Mouse (Mus musculus) left cerebral cortex, adult 2 months (tissue): ENCODE results near the gene Camsap3. TPM values are rescaled to one million over a fixed set of nuclear protein-coding genes. Genes with fewer than 3 reads are reported as not detected.
"Not testable (repeated sequence)": the region's sequence is repeated elsewhere in the genome, so short reads cannot be mapped to it uniquely, and the experiment has no call there.

Experiments used
- DNase-seq, 2 experiments: peaks; one replicate each; pipeline ENCODE4 v3.0.0; 2021 to 2022; ENCODE audit warnings: low spot score in 2 of 2, mixed read lengths in 1 of 2; ENCODE audit errors: extremely low spot score in 1 of 2
- H3K27ac ChIP-seq: fragments of 200-600 bp; 2 replicates; pipeline ENCODE4 v1.8.1; 2022
- H3K4me3 ChIP-seq: fragments of 200-600 bp; 2 replicates; pipeline ENCODE4 v1.8.1; 2022
- CTCF ChIP-seq: fragments of 200-600 bp; IDR thresholded peaks from 2 replicates; pipeline ENCODE4 v1.8.1; 2022; ENCODE audit warnings: antibody characterized with exemption, mild to moderate bottlenecking, moderate library complexity
- intact Hi-C: fragments of 180-260 bp; cut with DNase I; formaldehyde crosslinking; loops from one replicate; pipeline ENCODE4 v1.15.1; 2025
- total RNA-seq, 2 experiments: library from RNA; stranded (reverse); gene quantifications; 2 replicates each; pipeline ENCODE4 v1.2.3; 2021

Camsap3 gene
- total RNA-seq, 2 experiments from 2014 or later = 33.6 to 35.4 TPM

DNA sequence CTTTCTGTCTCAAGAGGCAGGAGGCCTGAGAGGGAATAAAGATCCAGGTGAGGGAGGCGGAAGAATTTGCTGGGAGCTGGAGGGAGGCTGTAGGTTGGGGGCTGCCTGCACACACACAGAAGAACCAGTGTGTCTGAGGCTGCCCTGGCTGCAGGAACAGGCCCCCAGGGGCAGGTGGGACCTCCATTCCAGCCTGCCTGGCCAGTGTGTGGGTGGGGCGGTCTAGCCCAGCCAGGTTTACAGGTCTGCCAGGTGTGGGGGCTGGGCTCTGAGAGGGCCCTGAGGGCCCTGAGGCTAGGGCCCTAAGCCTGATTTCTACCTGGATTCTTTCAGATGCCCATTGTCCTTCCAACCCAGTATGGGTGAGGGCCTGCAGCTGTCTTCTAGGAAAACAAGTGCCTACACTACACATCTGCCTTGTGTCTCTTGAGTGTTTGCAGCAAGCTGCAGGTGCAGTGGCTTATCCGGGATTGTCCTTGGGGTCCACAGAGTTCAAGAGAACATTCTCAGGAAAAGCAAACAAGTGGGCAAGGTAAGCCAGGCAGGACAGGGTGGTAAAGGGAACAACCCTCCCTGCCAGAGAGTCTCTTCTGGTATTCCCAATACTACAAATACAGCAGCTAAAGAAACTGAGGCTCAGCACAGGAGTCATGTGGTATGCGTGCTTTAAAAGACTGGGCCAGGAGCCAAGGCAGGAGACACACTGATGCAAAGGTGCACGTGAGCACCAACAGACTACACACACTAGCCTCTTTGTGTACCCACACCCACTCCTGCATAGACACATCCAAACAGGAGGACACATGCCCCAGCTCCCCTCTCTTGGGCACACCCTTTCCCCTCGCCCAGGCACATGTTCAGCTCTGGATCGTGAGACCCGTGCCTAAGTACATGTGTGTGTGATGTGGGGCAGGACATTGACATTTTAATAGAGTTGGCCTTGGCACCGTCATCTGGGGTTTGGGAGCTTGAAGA is 7.4 kb upstream of the Camsap3 start:
- no peak for TF ChIP-seq CTCF
- intact Hi-C loops = no loop called here
- H3K27ac ChIP-seq = no peak overlapping the region

DNA sequence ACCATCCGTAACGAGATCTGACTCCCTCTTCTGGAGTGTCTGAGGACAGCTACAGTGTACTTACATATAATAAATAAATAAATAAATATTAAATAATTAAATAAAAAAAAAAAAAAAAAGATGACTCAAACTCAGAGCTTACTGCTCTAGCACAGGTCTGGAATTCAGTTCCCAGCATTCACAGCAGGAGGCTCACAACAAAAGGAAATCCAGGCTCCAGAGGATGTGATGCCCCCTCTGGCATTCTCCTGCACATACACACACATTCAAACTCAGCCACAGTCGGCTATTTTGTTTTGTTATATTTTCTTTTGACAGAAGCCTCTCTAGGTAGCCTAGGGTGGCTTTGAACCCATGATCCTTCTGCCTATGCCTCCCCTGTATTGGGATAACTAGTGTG is 5.1 kb upstream of the Camsap3 start:
- H3K4me3 ChIP-seq, DNase-seq, intact Hi-C loops, H3K27ac ChIP-seq: not testable (repeated sequence)

More for the DNA sequence above, 7.4 kb upstream of the Camsap3 start:
- H3K4me3 ChIP-seq = no peak overlapping the region
- DNase-seq = no peak

DNA sequence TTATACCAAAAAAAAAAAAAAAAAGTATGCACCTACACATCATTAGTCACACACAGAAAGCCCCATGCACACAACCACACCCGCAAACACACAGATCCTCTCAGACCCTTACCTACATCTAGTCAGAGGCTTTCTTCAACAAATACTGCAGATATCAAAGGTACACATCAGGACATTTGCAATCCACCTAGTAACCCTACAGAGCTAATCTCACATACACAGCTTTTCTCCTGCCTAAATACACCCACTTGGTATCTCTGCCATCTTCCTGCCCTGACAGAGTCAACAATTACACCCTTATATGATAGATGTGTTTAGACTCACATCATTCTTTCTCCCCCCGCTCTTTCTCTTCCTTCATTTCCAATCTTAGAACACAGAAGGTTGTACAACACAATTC is 641 bp upstream of the Camsap3 start:
- no peak overlapping the region for H3K4me3 ChIP-seq
- DNase-seq = no peak
- no peak for TF ChIP-seq CTCF
- H3K27ac ChIP-seq = no peak overlapping the region
- intact Hi-C loops = no loop called here

DNA sequence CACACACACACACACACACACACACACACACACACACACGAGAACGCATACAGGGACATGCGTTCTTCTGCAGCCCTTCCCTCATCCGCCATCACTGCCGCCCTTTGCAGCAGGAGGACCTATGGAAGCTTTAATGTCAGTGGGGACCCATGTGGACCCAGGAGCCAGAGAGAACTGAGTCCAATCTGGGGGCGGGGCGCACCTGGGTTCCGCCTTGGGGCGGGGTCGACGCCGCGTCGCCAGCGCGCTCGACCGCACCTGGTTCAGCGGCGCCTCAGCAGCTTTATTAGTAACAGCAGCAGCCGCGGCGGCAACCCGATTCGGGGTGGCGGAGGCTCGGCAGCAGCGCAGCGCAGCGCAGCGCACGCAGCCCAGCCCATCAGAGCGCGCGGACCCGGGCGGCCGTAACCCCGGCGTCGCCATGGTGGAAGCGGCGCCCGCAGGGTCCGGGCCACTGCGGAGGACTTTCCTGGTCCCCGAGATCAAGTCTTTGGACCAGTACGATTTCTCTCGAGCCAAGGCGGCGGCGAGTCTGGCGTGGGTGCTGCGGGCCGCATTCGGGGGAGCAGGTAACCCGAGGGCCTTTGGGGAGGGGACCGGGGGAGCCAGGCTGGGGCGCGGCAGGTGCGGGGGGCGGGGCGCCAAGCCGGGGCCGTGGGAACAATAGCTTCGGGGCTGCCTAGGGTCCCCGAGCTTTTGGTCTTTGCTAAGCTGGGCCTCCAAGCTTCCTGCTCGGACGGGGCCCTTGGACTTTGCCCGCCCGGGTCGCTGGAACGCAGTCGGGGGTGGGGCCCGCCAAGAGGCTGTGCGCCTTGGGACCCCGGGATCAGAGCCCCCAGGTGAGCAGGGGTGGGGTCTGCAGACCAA is 531 bp downstream of the Camsap3 start:
- no peak for TF ChIP-seq CTCF
- Histone ChIP-seq H3K4me3 (peak overlapping the region; percentile 75), H3K27ac (peak overlapping the region; percentile 67)
- intact Hi-C loops = no loop called here
- peak; percentile 78 to 81 for DNase-seq

DNA sequence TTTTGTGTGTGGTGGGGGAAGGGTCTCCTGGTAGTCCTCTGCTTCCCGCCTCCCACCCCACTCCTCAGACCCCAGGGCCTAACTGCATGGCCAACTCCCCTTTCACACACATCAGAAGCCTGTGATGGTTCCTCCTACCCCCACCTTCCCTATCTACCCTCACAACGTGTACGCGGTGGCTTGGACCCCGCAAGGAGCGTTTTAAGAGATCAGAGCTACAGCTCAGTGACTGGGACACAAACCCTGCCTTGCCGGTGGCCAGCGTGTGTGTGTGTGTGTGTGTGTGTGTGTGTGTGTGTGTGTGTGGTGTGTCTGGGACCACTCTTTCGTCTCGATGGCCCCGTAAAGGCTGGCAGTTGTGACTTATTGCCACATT is 1.2 kb downstream of the Camsap3 start:
- Histone ChIP-seq H3K4me3 (peak overlapping the region; percentile 75), H3K27ac (peak overlapping the region; percentile 67)
- intact Hi-C loops = no loop called here
- peak in 1 of 2 experiments; percentile 14 for DNase-seq
- no peak for TF ChIP-seq CTCF

DNA sequence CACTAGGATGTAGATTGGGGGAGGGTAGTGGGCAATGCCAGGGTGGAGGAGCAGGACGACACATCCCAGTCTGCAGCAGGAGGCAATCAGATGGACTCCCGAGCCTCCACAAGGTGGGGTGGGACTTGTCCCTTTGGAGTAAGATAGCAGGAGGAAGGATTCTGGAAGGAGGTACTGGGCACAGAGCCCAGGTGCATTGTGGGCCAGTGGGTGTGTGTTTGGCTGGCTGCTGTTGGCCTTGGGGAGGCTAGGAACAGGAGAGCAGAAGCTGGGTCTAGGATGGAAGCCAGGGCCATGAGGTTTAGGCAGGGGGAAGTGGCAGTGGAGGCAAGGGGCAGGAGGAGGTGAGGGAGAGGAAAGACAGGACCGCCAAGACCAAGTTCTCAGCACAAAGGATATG is 6.4 kb downstream of the Camsap3 start:
- no peak for DNase-seq
- intact Hi-C loops = no loop called here
- TF ChIP-seq CTCF = no peak
- Histone ChIP-seq H3K27ac (no peak overlapping the region), H3K4me3 (no peak overlapping the region)

DNA sequence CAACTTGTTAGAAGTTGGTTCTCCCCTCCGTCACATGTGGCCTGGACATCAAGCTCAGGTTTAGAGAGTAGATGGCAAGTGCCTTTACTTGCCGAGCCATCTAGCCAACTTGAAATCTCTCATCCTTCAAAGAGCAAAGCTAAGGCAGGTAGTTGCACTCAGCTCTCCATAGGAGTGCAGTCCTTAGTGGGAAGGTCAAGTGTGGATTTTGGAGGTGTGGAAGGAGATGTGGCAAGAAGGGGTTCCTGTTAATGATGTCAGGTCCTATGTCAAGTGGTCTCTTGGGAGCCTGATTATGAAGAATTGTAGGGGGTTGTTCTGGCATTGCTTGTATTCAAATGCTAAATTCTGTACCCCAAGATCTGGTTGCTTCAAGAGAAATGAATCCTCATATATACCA is 7.4 kb downstream of the Camsap3 start:
- no peak for DNase-seq

DNA sequence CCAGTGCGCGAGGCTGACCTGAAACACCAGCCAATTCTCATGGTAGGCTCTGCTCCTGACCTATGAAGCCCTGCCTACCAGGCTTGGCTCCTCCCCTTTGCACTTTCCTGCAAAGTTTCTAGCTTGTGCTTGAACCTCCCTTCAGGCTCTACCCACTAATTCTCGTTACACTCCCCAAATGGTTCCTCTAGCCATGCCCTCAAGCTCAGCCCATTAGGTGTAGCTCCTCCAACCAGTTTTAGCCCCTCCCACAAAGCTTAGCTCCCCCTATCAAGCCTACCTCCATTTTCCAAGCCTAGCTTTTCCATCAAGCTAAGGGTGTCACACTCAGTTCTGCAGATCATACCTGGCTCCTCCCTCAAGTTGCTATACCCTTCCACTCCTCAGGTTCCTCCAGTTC is 11.0 kb downstream of the Camsap3 start:
- H3K27ac ChIP-seq = no peak overlapping the region
- no peak overlapping the region for H3K4me3 ChIP-seq
- no peak for TF ChIP-seq CTCF
- intact Hi-C loops = no loop called here
- no peak for DNase-seq

More for the DNA sequence above, 7.4 kb downstream of the Camsap3 start:
- no peak overlapping the region for H3K4me3 ChIP-seq
- no peak overlapping the region for H3K27ac ChIP-seq
- intact Hi-C loops = no loop called here
- no peak for TF ChIP-seq CTCF

DNA sequence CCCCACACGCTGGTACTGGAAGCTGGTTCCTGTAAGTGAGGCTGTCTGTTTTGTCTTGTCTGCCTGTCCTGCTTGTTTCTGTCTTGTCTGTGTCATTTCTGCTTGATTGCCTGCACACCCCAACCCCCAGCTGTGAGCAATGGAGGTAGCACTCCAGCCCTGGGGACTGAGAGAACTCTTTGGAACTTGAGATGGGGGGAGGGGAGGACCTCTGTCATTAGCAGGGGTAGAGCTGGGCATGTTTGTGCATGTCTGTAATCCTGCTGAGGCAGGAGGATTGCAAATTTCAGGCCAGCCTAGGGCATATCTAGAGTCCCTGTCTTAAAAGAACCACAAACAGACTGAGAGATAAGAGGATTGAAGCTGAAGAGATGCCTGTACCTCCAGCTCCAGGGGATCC is 12.1 kb downstream of the Camsap3 start:
- no peak for TF ChIP-seq CTCF
- Histone ChIP-seq H3K27ac (no peak overlapping the region), H3K4me3 (no peak overlapping the region)
- no peak for DNase-seq
- intact Hi-C loops = no loop called here

DNA sequence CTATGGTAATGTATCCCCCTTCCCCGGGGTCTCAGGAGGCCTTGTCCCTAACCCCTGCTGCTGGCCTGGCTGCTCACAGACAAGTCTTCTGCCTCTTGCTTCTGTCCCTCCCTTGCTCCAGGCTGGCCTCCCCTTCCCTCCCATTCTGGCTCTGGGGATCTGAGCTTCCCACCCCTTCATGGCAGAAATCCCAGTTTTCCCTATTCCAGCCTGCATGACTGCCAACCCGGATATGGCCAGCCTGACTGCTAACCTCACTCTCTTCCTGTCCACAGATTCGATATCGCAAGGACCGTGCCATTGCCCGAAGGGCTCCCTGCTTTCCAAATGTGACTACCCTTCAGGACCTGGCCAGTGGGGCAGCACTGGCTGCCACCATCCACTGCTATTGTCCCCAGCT is 13.3 kb downstream of the Camsap3 start:
- Histone ChIP-seq H3K27ac (no peak overlapping the region), H3K4me3 (no peak overlapping the region)
- no peak for TF ChIP-seq CTCF
- intact Hi-C loops = no loop called here
- no peak for DNase-seq

DNA sequence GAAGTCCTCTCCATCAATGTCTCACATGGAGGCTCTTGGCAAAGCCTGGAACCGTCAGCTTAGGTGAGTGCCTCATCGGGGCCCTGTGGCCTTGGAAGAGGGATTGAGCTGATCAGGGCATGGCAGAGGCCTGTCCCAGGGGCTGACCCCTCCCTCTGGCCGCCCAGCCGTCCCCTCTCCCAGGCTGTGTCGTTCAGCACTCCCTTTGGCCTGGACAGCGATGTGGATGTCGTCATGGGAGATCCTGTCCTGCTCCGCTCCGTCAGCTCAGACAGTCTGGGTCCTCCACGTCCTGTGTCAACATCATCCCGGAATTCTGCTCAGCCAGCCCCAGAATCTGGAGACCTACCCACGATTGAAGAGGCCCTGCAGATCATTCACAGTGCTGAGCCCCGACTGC is 16.3 kb downstream of the Camsap3 start:
- no peak for TF ChIP-seq CTCF
- no peak overlapping the region for H3K27ac ChIP-seq
- DNase-seq = no peak
- intact Hi-C loops = no loop called here
- no peak overlapping the region for H3K4me3 ChIP-seq

DNA sequence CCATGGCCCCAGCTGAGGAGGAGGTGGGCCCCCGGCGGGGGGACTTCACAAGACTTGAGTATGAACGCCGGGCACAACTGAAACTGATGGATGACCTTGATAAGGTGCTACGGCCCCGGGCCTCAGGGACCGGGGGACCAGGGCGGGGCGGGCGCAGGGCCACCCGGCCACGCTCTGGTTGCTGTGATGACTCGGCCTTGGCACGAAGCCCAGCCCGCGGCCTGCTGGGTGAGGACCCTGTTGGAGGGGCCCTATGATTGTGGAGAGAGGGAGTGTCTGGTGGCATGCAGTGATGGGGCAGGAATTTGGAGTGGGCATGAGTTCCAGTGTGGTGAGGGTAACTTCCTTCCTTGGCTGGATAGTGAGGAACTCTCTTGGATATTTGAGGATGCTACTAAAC is 19.5 kb downstream of the Camsap3 start:
- intact Hi-C loops = no loop called here
- Histone ChIP-seq H3K4me3 (no peak overlapping the region), H3K27ac (no peak overlapping the region)
- TF ChIP-seq CTCF = no peak
- no peak for DNase-seq
